Mouse (Mus musculus) liver, embryonic 14.5 days (tissue): ENCODE results near the gene Foxo6. TPM values are rescaled to one million over a fixed set of nuclear protein-coding genes. Genes with fewer than 3 reads are reported as not detected.
A peak's percentile ranks its signal among the peaks of the same experiment; 100 is the strongest.

Experiments used
- ATAC-seq: fragments of 200-750 bp; cut with Nextera tagmentation; 2 replicates; pipeline ENCODE4 v1.8.0; 2017; ENCODE audit warnings: moderate number of reproducible peaks, mild to moderate bottlenecking, moderate library complexity; ENCODE audit not compliant: insufficient read depth
- DNase-seq, 3 experiments: peaks; one replicate each; pipeline ENCODE4 v3.0.0-alpha.2; 2012 to 2013; ENCODE audit warnings: low read depth in 3 of 3, low spot score in 3 of 3
- H3K27ac ChIP-seq: fragments of 300-500 bp; sonication (generic); 2 replicates; pipeline ENCODE4 v1.5.1; 2014; ENCODE audit warnings: moderate library complexity, mild to moderate bottlenecking, control low read depth, inconsistent platforms
- H3K27me3 ChIP-seq: fragments of 300-500 bp; sonication (generic); 2 replicates; pipeline ENCODE4 v1.6.1; 2014; ENCODE audit warnings: mild to moderate bottlenecking, low read length, moderate library complexity; ENCODE audit not compliant: control insufficient read depth, insufficient read depth
- H3K36me3 ChIP-seq: fragments of 300-500 bp; sonication (generic); replicated peaks from 2 replicates; pipeline ENCODE4 v1.6.1; 2014; ENCODE audit warnings: low read depth; ENCODE audit not compliant: control insufficient read depth, insufficient read depth
- H3K4me1 ChIP-seq, 2 experiments: fragments of 200-500 bp in 1 of 2; fragments of 300-500 bp in 1 of 2; sonication (generic) in 1 of 2; replicated peaks; 2 replicates each; pipeline ENCODE4 v1.6.1; 2012 to 2014; ENCODE audit warnings: antibody characterized with exemption in 1 of 2, inconsistent platforms in 1 of 2, low read length in 1 of 2; ENCODE audit not compliant: control insufficient read depth in 2 of 2, insufficient read depth in 2 of 2
- H3K4me2 ChIP-seq: fragments of 300-500 bp; sonication (generic); 2 replicates; pipeline ENCODE4 v1.6.1; 2014; ENCODE audit warnings: low read depth, mild to moderate bottlenecking, control low read depth, moderate library complexity
- H3K4me3 ChIP-seq, 2 experiments: fragments of 200-500 bp in 1 of 2; fragments of 300-500 bp in 1 of 2; sonication (generic) in 1 of 2; 2 replicates each; pipeline ENCODE4 v1.5.1; 2012 to 2014; ENCODE audit warnings: low read depth in 2 of 2, low read length in 2 of 2, mild to moderate bottlenecking in 2 of 2, control low read depth in 1 of 2, inconsistent platforms in 1 of 2, moderate library complexity in 1 of 2; ENCODE audit not compliant: insufficient read depth in 1 of 2
- H3K9ac ChIP-seq: fragments of 300-500 bp; sonication (generic); replicated peaks from 2 replicates; pipeline ENCODE4 v1.6.1; 2014; ENCODE audit warnings: mild to moderate bottlenecking, control low read depth, moderate library complexity
- H3K9me3 ChIP-seq: fragments of 300-500 bp; sonication (generic); 2 replicates; pipeline ENCODE4 v1.6.1; 2016; ENCODE audit warnings: low read length, mixed read lengths; ENCODE audit not compliant: control insufficient read depth
- CTCF ChIP-seq: IDR thresholded peaks from 2 replicates; pipeline ENCODE4 v1.5.1; 2016; ENCODE audit warnings: antibody characterized with exemption, low read depth, control low read depth
- EP300 ChIP-seq: IDR thresholded peaks from 2 replicates; pipeline ENCODE4 v1.6.1; 2016; ENCODE audit warnings: antibody characterized with exemption, low read depth
- WGBS: fragments of 180-500 bp; shearing (Covaris S2); extraction: QIAGEN DNeasy Blood & Tissue Kit; methylation state at CpG from one replicate; pipeline ENCODE4 v1.1.7; 2014; ENCODE audit not compliant: insufficient replicate concordance; 5-methylcytosine and 5-hydroxymethylcytosine counted together
- polyA plus RNA-seq, 2 experiments: library from polyadenylated mRNA; depleted of rRNA in 1 of 2; stranded (reverse) in 1 of 2; unstranded in 1 of 2; fragments of >200 nt; fragmentation: Nextera tagmentation in 1 of 2; extraction: Ambion mirVana in 1 of 2; gene quantifications; 2 replicates each; pipeline versions ENCODE4 v1.2.1 to v1.2.3; 2012 to 2014

Foxo6 gene
- polyA plus RNA-seq, 2 experiments: 0.06 TPM; not detected in 1

GRCm38 (mm10) chr4:120331541-120331940, 44.4 kb upstream of the Foxo6 start:
- Histone ChIP-seq H3K4me3 (no peak overlapping the region), H3K4me2 (no peak overlapping the region), H3K27me3 (no peaks in the 10 kb centered on the region), H3K27ac (no peak overlapping the region), H3K9ac (no peak overlapping the region), H3K36me3 (no peaks in the 10 kb centered on the region), H3K9me3 (no peaks in the 10 kb centered on the region), H3K4me1 (no peaks in the 10 kb centered on the region)
- no peak for DNase-seq
- WGBS: 62% methylated on average over 2 of the region's 2 CpGs
- ATAC-seq: no peak
- TF ChIP-seq EP300 (no peak), CTCF (no peak)

- H3K9ac ChIP-seq: no peak overlapping the region
- WGBS: 47% methylated on average over 4 of the region's 4 CpGs
- ATAC-seq (no peak), DNase-seq (no peak)
- H3K4me1 ChIP-seq: no peaks in the 10 kb centered on the region
- no peak overlapping the region for H3K4me2 ChIP-seq
- H3K36me3 ChIP-seq: no peaks in the 10 kb centered on the region
- no peak overlapping the region for H3K4me3 ChIP-seq
- no peaks in the 10 kb centered on the region for H3K27me3 ChIP-seq
- TF ChIP-seq CTCF (no peak), EP300 (no peak)
- H3K27ac ChIP-seq: no peak overlapping the region
- H3K9me3 ChIP-seq: no peaks in the 10 kb centered on the region
These were observed 38.6 kb upstream of the Foxo6 start for GRCm38 (mm10) chr4:120325748-120326147.

- Histone ChIP-seq H3K4me1 (no peaks in the 10 kb centered on the region), H3K27ac (no peak overlapping the region), H3K4me3 (no peak overlapping the region), H3K9ac (no peak overlapping the region), H3K4me2 (no peak overlapping the region), H3K36me3 (no peaks in the 10 kb centered on the region), H3K9me3 (no peaks in the 10 kb centered on the region), H3K27me3 (no peaks in the 10 kb centered on the region)
- ATAC-seq: no peak
- WGBS: 66% methylated on average over 6 of the region's 6 CpGs
- TF ChIP-seq CTCF (no peak), EP300 (no peak)
- no peak for DNase-seq
These were observed 37.9 kb upstream of the Foxo6 start for GRCm38 (mm10) chr4:120325051-120325450.

GRCm38 (mm10) chr4:120323858-120324257, 36.7 kb upstream of the Foxo6 start:
- Histone ChIP-seq H3K4me3 (no peak overlapping the region), H3K4me2 (no peak overlapping the region), H3K4me1 (no peaks in the 10 kb centered on the region), H3K36me3 (no peaks in the 10 kb centered on the region), H3K27me3 (no peaks in the 10 kb centered on the region), H3K9ac (no peak overlapping the region), H3K9me3 (no peaks in the 10 kb centered on the region), H3K27ac (no peak overlapping the region)
- no peak for TF ChIP-seq EP300
- no peak for TF ChIP-seq CTCF
- 43% methylated on average over 1 of the region's 1 CpGs for WGBS
- ATAC-seq: no peak
- DNase-seq: no peak

- H3K27ac ChIP-seq: no peak overlapping the region
- H3K4me2 ChIP-seq: no peak overlapping the region
- 21% methylated on average over 6 of the region's 6 CpGs for WGBS
- no peaks in the 10 kb centered on the region for H3K4me1 ChIP-seq
- ATAC-seq (no peak), DNase-seq (no peak)
- TF ChIP-seq EP300 (no peak), CTCF (peak; percentile 65)
- H3K36me3 ChIP-seq: no peaks in the 10 kb centered on the region
- H3K9ac ChIP-seq: no peak overlapping the region
- no peak overlapping the region for H3K4me3 ChIP-seq
- no peaks in the 10 kb centered on the region for H3K9me3 ChIP-seq
- H3K27me3 ChIP-seq: no peaks in the 10 kb centered on the region
These were observed 36.0 kb upstream of the Foxo6 start for GRCm38 (mm10) chr4:120323198-120323597.
